Mouse (Mus musculus): ENCODE measurements around the gene Cdk4. TPM values are rescaled to one million over a fixed set of nuclear protein-coding genes. Genes with fewer than 3 reads are reported as not detected.
A peak's percentile ranks its signal among the peaks of the same experiment; 100 is the strongest.

The Cdk4 gene
- polyA plus RNA-seq, 1 experiment from 2014 or later, result 3,117 TPM

- Histone ChIP-seq H3K36me3 (replicated peaks; ENCODE audit: control insufficient read depth, insufficient read depth, low read depth, low read length) (peaks cover 3% of the 10 kb centered on the region), H3K27me3 (ENCODE audit: control insufficient read depth, insufficient read depth, low read length) (no peaks in the 10 kb centered on the region), H3K9me3 (replicated peaks; ENCODE audit: control insufficient read depth, low read length) (no peaks in the 10 kb centered on the region), H3K4me3 (ENCODE audit: low read depth, low read length) (peak overlapping the region; percentile 78), H3K4me2 (ENCODE audit: low read depth, low read length) (peak overlapping the region; percentile 85), H3K4me1 (ENCODE audit: control insufficient read depth, insufficient read depth, low read length) (no peaks in the 10 kb centered on the region), H3K9ac (replicated peaks; ENCODE audit: low read length) (peak overlapping the region; percentile 72), H3K27ac (replicated peaks; ENCODE audit: low read depth, low read length) (no peak overlapping the region)
- DNase-seq (ENCODE audit: low spot score) (peak; percentile 16), ATAC-seq (replicated peaks; ENCODE audit: insufficient number of reproducible peaks, low FRiP score, low TSS enrichment, low read depth) (peak; percentile 44)
- 2% methylated on average over 20 of the region's 20 CpGs for WGBS
These were observed 22.6 kb upstream of the Cdk4 start for GRCm38 (mm10) chr10:127040569-127041214.

- Histone ChIP-seq H3K27me3 (ENCODE audit: control insufficient read depth, insufficient read depth, low read length) (no peaks in the 10 kb centered on the region), H3K9ac (replicated peaks; ENCODE audit: low read length) (peak within 1 kb of the TSS; percentile 72), H3K4me1 (ENCODE audit: control insufficient read depth, insufficient read depth, low read length) (no peaks in the 10 kb centered on the region), H3K9me3 (replicated peaks; ENCODE audit: control insufficient read depth, low read length) (no peaks in the 10 kb centered on the region), H3K4me2 (ENCODE audit: low read depth, low read length) (peak within 1 kb of the TSS; percentile 85), H3K36me3 (replicated peaks; ENCODE audit: control insufficient read depth, insufficient read depth, low read depth, low read length) (peaks cover 3% of the 10 kb centered on the region), H3K4me3 (ENCODE audit: low read depth, low read length) (peak within 1 kb of the TSS; percentile 78), H3K27ac (replicated peaks; ENCODE audit: low read depth, low read length) (no peak within 1 kb of the TSS; the same call in 1 of the 2 replicates)
- peak; percentile 55 for DNase-seq (ENCODE audit: low spot score)
- ATAC-seq (replicated peaks; ENCODE audit: insufficient number of reproducible peaks, low FRiP score, low TSS enrichment, low read depth), result peak; percentile 79
- 0% methylated on average over 27 of the region's 28 CpGs for WGBS
These were observed 22.0 kb upstream of the Cdk4 start, which contains the start of the genes Mettl1 and Eef1akmt3 for GRCm38 (mm10) chr10:127041274-127041766. Gene Mettl1, plus strand, starts transcription at chr10:127041414. Gene Eef1akmt3, minus strand, starts transcription at chr10:127041513.

GRCm38 (mm10) chr10:127041774-127042338 is 21.5 kb upstream of the Cdk4 start:
- peaks cover 3% of the 10 kb centered on the region for H3K36me3 ChIP-seq (replicated peaks; ENCODE audit: control insufficient read depth, insufficient read depth, low read depth, low read length)
- H3K4me3 ChIP-seq (ENCODE audit: low read depth, low read length), result peak overlapping the region; percentile 78
- H3K27me3 ChIP-seq (ENCODE audit: control insufficient read depth, insufficient read depth, low read length), result no peaks in the 10 kb centered on the region
- under 1% methylated on average over 41 of the region's 44 CpGs for WGBS
- no peak overlapping the region; the same call in 1 of the 2 replicates for H3K27ac ChIP-seq (replicated peaks; ENCODE audit: low read depth, low read length)
- no peaks in the 10 kb centered on the region for H3K9me3 ChIP-seq (replicated peaks; ENCODE audit: control insufficient read depth, low read length)
- H3K9ac ChIP-seq (replicated peaks; ENCODE audit: low read length), result peak overlapping the region; percentile 72
- ATAC-seq (replicated peaks; ENCODE audit: insufficient number of reproducible peaks, low FRiP score, low TSS enrichment, low read depth) (peak; percentile 82), DNase-seq (ENCODE audit: low spot score) (peak; percentile 94)
- H3K4me2 ChIP-seq (ENCODE audit: low read depth, low read length), result peak overlapping the region; percentile 85
- H3K4me1 ChIP-seq (ENCODE audit: control insufficient read depth, insufficient read depth, low read length), result no peaks in the 10 kb centered on the region

GRCm38 (mm10) chr10:127042468-127043115 is 20.7 kb upstream of the Cdk4 start:
- WGBS, result 23% methylated on average over 5 of the region's 5 CpGs

GRCm38 (mm10) chr10:127043187-127043586 is 20.1 kb upstream of the Cdk4 start:
- Histone ChIP-seq H3K9me3 (replicated peaks; ENCODE audit: control insufficient read depth, low read length) (no peaks in the 10 kb centered on the region), H3K36me3 (replicated peaks; ENCODE audit: control insufficient read depth, insufficient read depth, low read depth, low read length) (peaks cover 3% of the 10 kb centered on the region), H3K9ac (replicated peaks; ENCODE audit: low read length) (no peak overlapping the region), H3K27me3 (ENCODE audit: control insufficient read depth, insufficient read depth, low read length) (peaks cover 6% of the 10 kb centered on the region), H3K4me1 (ENCODE audit: control insufficient read depth, insufficient read depth, low read length) (no peaks in the 10 kb centered on the region), H3K4me3 (ENCODE audit: low read depth, low read length) (no peak overlapping the region), H3K27ac (replicated peaks; ENCODE audit: low read depth, low read length) (no peak overlapping the region), H3K4me2 (ENCODE audit: low read depth, low read length) (peak overlapping the region; percentile 85; the same call in 1 of the 2 replicates)
- WGBS, result 78% methylated on average over 6 of the region's 6 CpGs
- DNase-seq (ENCODE audit: low spot score), result no peak
- ATAC-seq (replicated peaks; ENCODE audit: insufficient number of reproducible peaks, low FRiP score, low TSS enrichment, low read depth), result no peak

More at GRCm38 (mm10) chr10:127042468-127043115, 20.7 kb upstream of the Cdk4 start:
- Histone ChIP-seq H3K27ac (replicated peaks; ENCODE audit: low read depth, low read length) (no peak overlapping the region), H3K4me1 (ENCODE audit: control insufficient read depth, insufficient read depth, low read length) (no peaks in the 10 kb centered on the region), H3K27me3 (ENCODE audit: control insufficient read depth, insufficient read depth, low read length) (no peaks in the 10 kb centered on the region; the same call in none of the 2 replicates), H3K36me3 (replicated peaks; ENCODE audit: control insufficient read depth, insufficient read depth, low read depth, low read length) (peaks cover 3% of the 10 kb centered on the region), H3K9me3 (replicated peaks; ENCODE audit: control insufficient read depth, low read length) (no peaks in the 10 kb centered on the region), H3K4me3 (ENCODE audit: low read depth, low read length) (peak overlapping the region; percentile 78), H3K9ac (replicated peaks; ENCODE audit: low read length) (peak overlapping the region; percentile 72), H3K4me2 (ENCODE audit: low read depth, low read length) (peak overlapping the region; percentile 85)
- ATAC-seq (replicated peaks; ENCODE audit: insufficient number of reproducible peaks, low FRiP score, low TSS enrichment, low read depth) (no peak), DNase-seq (ENCODE audit: low spot score) (no peak)

GRCm38 (mm10) chr10:127047954-127048353 is 15.4 kb upstream of the Cdk4 start, which contains the start of gene Cyp27b1:
Gene Cyp27b1, plus strand, starts transcription at chr10:127048250.
- Histone ChIP-seq H3K27ac (replicated peaks; ENCODE audit: low read depth, low read length) (no peak within 1 kb of the TSS), H3K4me1 (ENCODE audit: control insufficient read depth, insufficient read depth, low read length) (no peaks in the 10 kb centered on the region), H3K4me3 (ENCODE audit: low read depth, low read length) (no peak within 1 kb of the TSS), H3K9me3 (replicated peaks; ENCODE audit: control insufficient read depth, low read length) (no peaks in the 10 kb centered on the region), H3K36me3 (replicated peaks; ENCODE audit: control insufficient read depth, insufficient read depth, low read depth, low read length) (peaks cover 3% of the 10 kb centered on the region), H3K27me3 (ENCODE audit: control insufficient read depth, insufficient read depth, low read length) (peaks cover 36% of the 10 kb centered on the region), H3K9ac (replicated peaks; ENCODE audit: low read length) (no peak within 1 kb of the TSS), H3K4me2 (ENCODE audit: low read depth, low read length) (no peak within 1 kb of the TSS)
- ATAC-seq (replicated peaks; ENCODE audit: insufficient number of reproducible peaks, low FRiP score, low TSS enrichment, low read depth) (no peak), DNase-seq (ENCODE audit: low spot score) (no peak)
- 28% methylated on average over 5 of the region's 5 CpGs for WGBS

- H3K36me3 ChIP-seq (replicated peaks; ENCODE audit: control insufficient read depth, insufficient read depth, low read depth, low read length), result peaks cover 3% of the 10 kb centered on the region
- DNase-seq (ENCODE audit: low spot score) (no peak), ATAC-seq (replicated peaks; ENCODE audit: insufficient number of reproducible peaks, low FRiP score, low TSS enrichment, low read depth) (no peak)
- no peak overlapping the region for H3K4me2 ChIP-seq (ENCODE audit: low read depth, low read length)
- H3K27me3 ChIP-seq (ENCODE audit: control insufficient read depth, insufficient read depth, low read length), result peaks cover 36% of the 10 kb centered on the region
- 5% methylated on average over 35 of the region's 35 CpGs for WGBS
- no peaks in the 10 kb centered on the region for H3K9me3 ChIP-seq (replicated peaks; ENCODE audit: control insufficient read depth, low read length)
- H3K9ac ChIP-seq (replicated peaks; ENCODE audit: low read length), result no peak overlapping the region; the same call in 1 of the 2 replicates
- H3K27ac ChIP-seq (replicated peaks; ENCODE audit: low read depth, low read length), result no peak overlapping the region
- H3K4me3 ChIP-seq (ENCODE audit: low read depth, low read length), result no peak overlapping the region
- H3K4me1 ChIP-seq (ENCODE audit: control insufficient read depth, insufficient read depth, low read length), result no peaks in the 10 kb centered on the region
These were observed 14.5 kb upstream of the Cdk4 start for GRCm38 (mm10) chr10:127048608-127049394.
